Mouse (Mus musculus) embryonic facial prominence, embryonic 11.5 days (tissue): ENCODE results near the gene Prps1l3. TPM values are rescaled to one million over a fixed set of nuclear protein-coding genes. Genes with fewer than 3 reads are reported as not detected.

Experiments used
- ATAC-seq: fragments of 200-750 bp; cut with Nextera tagmentation; replicated peaks from 2 replicates; pipeline ENCODE4 v1.8.0; 2017; ENCODE audit warnings: low read depth; ENCODE audit not compliant: insufficient number of reproducible peaks, low FRiP score, low TSS enrichment
- DNase-seq: peaks from one replicate; pipeline ENCODE4 v3.0.0-alpha.2; 2015; ENCODE audit warnings: low spot score
- H3K27ac ChIP-seq: fragments of 300-500 bp; sonication (generic); replicated peaks from 2 replicates; pipeline ENCODE4 v1.5.1; 2014; ENCODE audit warnings: mild to moderate bottlenecking, low read depth, low read length, control low read depth
- H3K27me3 ChIP-seq: fragments of 300-500 bp; sonication (generic); 2 replicates; pipeline ENCODE4 v1.6.1; 2014; ENCODE audit warnings: mild to moderate bottlenecking, low read length, moderate library complexity, mixed read lengths; ENCODE audit not compliant: control insufficient read depth, insufficient read depth
- H3K36me3 ChIP-seq: fragments of 300-500 bp; sonication (generic); replicated peaks from 2 replicates; pipeline ENCODE4 v1.6.1; 2014; ENCODE audit warnings: low read depth, mild to moderate bottlenecking, low read length, moderate library complexity, mixed read lengths; ENCODE audit not compliant: control insufficient read depth, insufficient read depth
- H3K4me1 ChIP-seq: fragments of 300-500 bp; sonication (generic); 2 replicates; pipeline ENCODE4 v1.6.1; 2014; ENCODE audit warnings: low read length, mixed read lengths; ENCODE audit not compliant: control insufficient read depth, insufficient read depth
- H3K4me2 ChIP-seq: fragments of 300-500 bp; sonication (generic); 2 replicates; pipeline ENCODE4 v1.6.1; 2014; ENCODE audit warnings: low read depth, mild to moderate bottlenecking, control low read depth, low read length, moderate library complexity
- H3K4me3 ChIP-seq: fragments of 300-500 bp; sonication (generic); 2 replicates; pipeline ENCODE4 v1.5.1; 2014; ENCODE audit warnings: low read depth, low read length, control low read depth
- H3K9ac ChIP-seq: fragments of 300-500 bp; sonication (generic); replicated peaks from 2 replicates; pipeline ENCODE4 v1.6.1; 2014; ENCODE audit warnings: mild to moderate bottlenecking, control low read depth, low read length
- H3K9me3 ChIP-seq: fragments of 300-500 bp; sonication (generic); replicated peaks from 2 replicates; pipeline ENCODE4 v1.6.1; 2016; ENCODE audit warnings: mild to moderate bottlenecking, low read length, inconsistent platforms, mixed read lengths; ENCODE audit not compliant: control insufficient read depth
- WGBS: fragments of 180-500 bp; shearing (Covaris S2); extraction: QIAGEN DNeasy Blood & Tissue Kit; methylation state at CpG from one replicate; pipeline ENCODE4 v1.1.7; 2014; 5-methylcytosine and 5-hydroxymethylcytosine counted together
- polyA plus RNA-seq: library from polyadenylated mRNA; unstranded; fragments of >200 nt; fragmentation: Nextera tagmentation; extraction: Ambion mirVana; gene quantifications from 2 replicates; pipeline ENCODE4 v1.2.1, GENCODE M21; 2014

Prps1l3 gene
- 99.1 and 101 TPM in 2 replicates for polyA plus RNA-seq

DNA sequence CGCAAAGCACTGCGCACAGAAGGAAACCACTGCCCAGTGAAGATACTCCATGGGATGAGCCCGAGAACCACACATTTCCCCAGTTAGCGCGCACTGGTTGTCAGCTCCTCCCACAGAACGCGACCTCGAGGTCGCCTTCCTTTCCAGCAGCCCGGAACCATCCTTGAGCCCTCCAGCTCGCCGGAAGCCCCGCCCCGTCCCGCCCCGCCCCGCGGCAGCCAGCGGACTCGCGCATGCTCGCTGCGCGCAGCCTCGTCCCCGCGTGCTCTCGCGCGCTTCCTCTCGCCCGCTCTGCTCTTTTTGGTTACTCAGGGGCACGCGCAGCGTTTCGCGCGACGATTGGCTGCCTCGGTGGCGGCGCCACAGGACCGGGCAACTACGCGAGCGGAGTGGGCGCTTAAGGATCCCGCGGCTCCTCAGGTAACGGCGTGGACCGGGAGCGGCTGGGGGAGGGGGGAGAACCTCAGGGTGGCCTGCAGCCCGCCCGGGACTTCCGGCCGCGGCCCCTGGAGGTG lies at the start of gene Prps1l3, which contains the start of gene Mipol1:
TSS of gene Prps1l3 (plus strand) at position 221 of the 515 bp plus-strand sequence.
TSS of gene Mipol1 (plus strand) at position 236 of the 515 bp plus-strand sequence.
- under 1% methylated on average over 41 of the region's 58 CpGs for WGBS
- peak within 1 kb of the TSS; percentile 73 for H3K4me3 ChIP-seq
- H3K9me3 ChIP-seq: no peaks in the 10 kb centered on the region
- H3K36me3 ChIP-seq: no peaks in the 10 kb centered on the region
- ATAC-seq: peak; percentile 95
- H3K9ac ChIP-seq: peak within 1 kb of the TSS; percentile 90
- peak within 1 kb of the TSS; percentile 87 for H3K27ac ChIP-seq
- peak within 1 kb of the TSS; percentile 42 for H3K4me2 ChIP-seq
- DNase-seq: peak; percentile 94
- H3K27me3 ChIP-seq: no peaks in the 10 kb centered on the region
- H3K4me1 ChIP-seq: no peaks in the 10 kb centered on the region

DNA sequence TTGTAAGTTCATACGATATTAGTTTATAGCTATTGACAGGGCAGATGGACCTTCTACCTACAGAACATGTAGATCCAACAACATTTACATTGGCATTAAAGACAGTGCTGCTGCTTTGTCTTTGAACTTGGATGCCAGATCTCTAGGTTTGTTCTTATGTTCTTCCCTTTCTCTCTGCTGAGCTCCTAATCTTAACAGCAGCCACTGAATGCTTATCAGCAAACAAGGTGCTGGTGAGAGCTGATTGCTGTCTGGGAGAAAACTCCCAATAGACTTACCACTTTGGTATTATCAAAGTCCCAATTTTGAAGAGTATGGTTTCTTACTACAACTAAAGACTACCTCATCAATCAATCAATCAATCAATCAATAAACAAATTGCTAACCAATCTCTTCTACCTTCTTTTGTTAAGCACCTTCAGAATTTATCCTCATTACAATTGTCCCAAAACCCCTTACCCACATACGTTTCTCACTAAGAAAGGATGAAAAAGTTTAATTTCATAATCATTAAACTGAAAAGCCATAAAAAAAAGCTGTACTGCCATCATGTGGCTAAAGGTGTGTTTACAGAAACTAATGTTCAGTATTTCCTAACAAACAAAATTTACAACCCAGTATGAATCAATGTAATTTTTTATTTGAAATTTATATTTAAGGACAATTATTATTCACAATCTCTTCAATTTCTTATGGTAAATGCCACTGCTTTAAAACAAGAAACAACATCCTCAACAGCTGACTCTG lies 45.6 kb upstream of the Prps1l3 start:
- peak; percentile 40 for DNase-seq
- H3K27me3 ChIP-seq: no peaks in the 10 kb centered on the region
- no peak overlapping the region for H3K9ac ChIP-seq
- no peaks in the 10 kb centered on the region for H3K36me3 ChIP-seq
- WGBS: 62% methylated on average over 2 of the region's 2 CpGs
- no peak overlapping the region for H3K4me2 ChIP-seq
- no peak overlapping the region for H3K27ac ChIP-seq
- ATAC-seq: no peak
- H3K4me1 ChIP-seq: no peaks in the 10 kb centered on the region
- H3K4me3 ChIP-seq: no peak overlapping the region
- H3K9me3 ChIP-seq: no peaks in the 10 kb centered on the region

DNA sequence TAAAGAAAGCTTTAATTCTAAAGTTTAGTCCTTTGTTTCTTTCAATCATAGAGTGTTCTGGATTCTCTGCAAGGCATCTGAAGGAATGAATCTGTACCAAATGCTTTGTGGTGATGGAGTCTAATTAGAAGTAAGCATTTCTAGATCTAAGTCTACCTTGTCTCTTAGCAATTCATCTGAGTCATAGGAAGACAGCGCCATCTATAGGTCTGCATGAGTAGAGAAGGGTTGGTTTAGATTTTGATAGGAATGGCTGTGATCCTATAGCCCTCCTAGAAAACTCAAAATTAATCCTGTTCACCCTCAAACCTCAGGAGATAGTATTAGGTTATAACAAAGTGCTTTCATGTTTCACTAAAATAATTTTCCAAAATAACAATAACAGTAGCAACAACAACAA lies 44.7 kb upstream of the Prps1l3 start:
- DNase-seq: peak; percentile 68
- H3K27ac ChIP-seq: no peak overlapping the region
- no peak overlapping the region for H3K4me2 ChIP-seq
- H3K9me3 ChIP-seq: no peaks in the 10 kb centered on the region
- ATAC-seq: no peak
- H3K36me3 ChIP-seq: no peaks in the 10 kb centered on the region
- H3K4me3 ChIP-seq: no peak overlapping the region
- no peaks in the 10 kb centered on the region for H3K4me1 ChIP-seq
- H3K27me3 ChIP-seq: no peaks in the 10 kb centered on the region
- WGBS: 0% methylated on average over 1 of the region's 1 CpGs
- H3K9ac ChIP-seq: no peak overlapping the region

DNA sequence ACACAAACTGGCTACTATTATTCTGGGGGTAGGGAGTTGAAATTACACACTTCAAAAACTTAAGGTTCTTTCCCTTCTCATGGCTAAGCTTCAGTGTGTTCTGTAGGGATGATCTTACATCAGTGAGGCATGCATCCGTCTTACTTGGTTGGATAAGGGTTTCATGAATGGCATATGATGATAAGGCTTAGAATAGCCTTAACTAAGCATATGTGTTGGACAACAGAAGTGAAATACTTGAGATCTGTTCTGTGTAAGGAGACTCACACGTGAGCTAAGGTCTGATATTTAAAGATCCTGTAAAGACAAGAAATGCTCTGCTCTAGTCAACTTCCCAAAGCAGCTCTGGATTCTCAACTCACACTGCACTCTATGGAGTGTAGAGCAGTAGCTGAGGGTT lies 44.1 kb upstream of the Prps1l3 start:
- WGBS: 68% methylated on average over 2 of the region's 2 CpGs
- ATAC-seq: no peak

DNA sequence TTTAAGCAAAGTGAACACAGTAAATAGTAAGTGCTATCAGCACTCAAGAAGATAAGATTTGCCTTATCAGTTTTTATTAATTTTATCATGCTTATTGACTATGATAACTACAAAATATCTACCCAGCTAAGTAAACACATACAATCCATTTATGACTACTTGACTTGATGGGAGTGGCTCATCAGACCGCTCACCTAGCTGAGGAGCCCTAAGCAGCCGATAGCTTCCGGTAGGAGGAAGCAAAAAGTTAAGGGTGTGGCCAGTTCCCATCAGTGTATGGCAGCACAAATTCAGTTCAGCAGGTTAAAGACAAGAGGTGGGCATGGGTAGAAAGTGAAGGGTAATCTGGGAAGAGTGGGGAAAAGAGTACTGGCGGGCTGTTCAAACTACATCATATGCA lies 43.2 kb upstream of the Prps1l3 start:
- H3K4me3 ChIP-seq: no peak overlapping the region
- ATAC-seq: no peak
- WGBS: 84% methylated on average over 4 of the region's 4 CpGs

More for the DNA sequence above, 44.1 kb upstream of the Prps1l3 start:
- H3K4me1 ChIP-seq: no peaks in the 10 kb centered on the region
- H3K36me3 ChIP-seq: no peaks in the 10 kb centered on the region
- H3K9ac ChIP-seq: no peak overlapping the region
- no peak for DNase-seq
- no peaks in the 10 kb centered on the region for H3K27me3 ChIP-seq
- no peak overlapping the region for H3K27ac ChIP-seq
- H3K4me3 ChIP-seq: no peak overlapping the region
- no peak overlapping the region for H3K4me2 ChIP-seq
- no peaks in the 10 kb centered on the region for H3K9me3 ChIP-seq

DNA sequence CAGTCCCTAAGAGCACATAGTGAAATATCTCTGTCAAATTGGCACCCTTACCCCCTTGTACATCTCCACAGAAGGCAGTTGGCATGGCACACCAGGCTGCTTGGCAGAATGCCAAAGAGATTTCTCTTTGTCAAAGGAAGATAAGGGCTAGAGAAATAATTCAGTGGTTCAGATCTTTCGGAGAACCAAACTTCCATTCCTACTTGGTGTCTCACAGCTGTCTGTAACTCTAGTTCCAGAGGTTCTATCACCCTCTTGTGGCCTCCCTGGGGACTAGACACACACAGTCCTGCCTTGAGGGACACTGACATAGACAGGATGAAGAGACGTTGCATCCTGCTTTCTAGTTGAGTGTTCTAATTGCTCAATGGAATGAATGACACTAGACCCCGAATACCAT lies 35.6 kb upstream of the Prps1l3 start:
- ATAC-seq (no peak), DNase-seq (peak; percentile 24)
- Histone ChIP-seq H3K36me3 (no peaks in the 10 kb centered on the region), H3K4me1 (no peaks in the 10 kb centered on the region), H3K4me2 (no peak overlapping the region), H3K9ac (no peak overlapping the region), H3K4me3 (no peak overlapping the region), H3K27ac (no peak overlapping the region), H3K27me3 (no peaks in the 10 kb centered on the region; the same call in 1 of the 2 replicates), H3K9me3 (no peaks in the 10 kb centered on the region)
- WGBS: 36% methylated on average over 3 of the region's 3 CpGs

More for the DNA sequence above, 43.2 kb upstream of the Prps1l3 start:
- Histone ChIP-seq H3K9ac (no peak overlapping the region), H3K9me3 (no peaks in the 10 kb centered on the region), H3K27ac (no peak overlapping the region), H3K4me1 (no peaks in the 10 kb centered on the region), H3K27me3 (no peaks in the 10 kb centered on the region), H3K4me2 (no peak overlapping the region), H3K36me3 (no peaks in the 10 kb centered on the region)
- no peak for DNase-seq

DNA sequence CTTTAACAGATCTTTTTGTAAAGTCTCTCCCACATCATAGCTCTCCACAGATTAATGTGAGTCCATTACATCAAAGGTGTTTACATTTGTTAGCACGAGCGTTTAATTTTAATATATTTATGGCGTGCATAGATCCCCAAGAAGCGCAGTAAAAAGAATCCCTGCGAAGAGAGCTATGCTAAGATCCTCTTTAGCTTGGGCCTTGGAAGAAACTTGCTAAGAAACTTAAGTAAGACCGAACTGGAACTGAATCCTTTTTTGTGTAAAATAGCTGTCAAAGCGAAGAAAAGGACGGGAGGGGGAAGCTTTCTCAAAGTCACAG lies 34.0 kb upstream of the Prps1l3 start:
- Histone ChIP-seq H3K9ac (peak overlapping the region; percentile 58), H3K4me3 (peak overlapping the region; percentile 47), H3K9me3 (no peaks in the 10 kb centered on the region), H3K27me3 (no peaks in the 10 kb centered on the region; the same call in 1 of the 2 replicates), H3K4me1 (no peaks in the 10 kb centered on the region), H3K36me3 (no peaks in the 10 kb centered on the region), H3K27ac (no peak overlapping the region), H3K4me2 (peak overlapping the region; percentile 80)
- ATAC-seq (no peak), DNase-seq (peak; percentile 43)
- WGBS: 12% methylated on average over 8 of the region's 8 CpGs
